Mouse (Mus musculus) liver, embryonic 11.5 days (tissue): ENCODE measurements around the gene Cacnb1. TPM values are rescaled to one million over a fixed set of nuclear protein-coding genes. Genes with fewer than 3 reads are reported as not detected.

Experiments
- ATAC-seq: fragments of 200-750 bp; cut with Nextera tagmentation; replicated peaks from 2 replicates; pipeline ENCODE4 v1.8.0; 2017; ENCODE audit warnings: moderate number of reproducible peaks, mild to moderate bottlenecking, moderate TSS enrichment, moderate library complexity; ENCODE audit not compliant: low FRiP score
- DNase-seq: peaks from one replicate; pipeline ENCODE4 v3.0.0-alpha.2; 2017; ENCODE audit warnings: low spot score
- H3K27ac ChIP-seq: fragments of 300-500 bp; sonication (generic); 2 replicates; pipeline ENCODE4 v1.5.1; 2014; ENCODE audit warnings: mild to moderate bottlenecking, low read depth, low read length, control low read depth
- H3K27me3 ChIP-seq: fragments of 300-500 bp; sonication (generic); replicated peaks from 2 replicates; pipeline ENCODE4 v1.6.1; 2014; ENCODE audit warnings: low read length, mixed read lengths; ENCODE audit not compliant: control insufficient read depth, insufficient read depth
- H3K36me3 ChIP-seq: fragments of 300-500 bp; sonication (generic); 2 replicates; pipeline ENCODE4 v1.6.1; 2014; ENCODE audit warnings: mild to moderate bottlenecking, low read length, moderate library complexity, mixed read lengths; ENCODE audit not compliant: control insufficient read depth, insufficient read depth
- H3K4me1 ChIP-seq: fragments of 300-500 bp; sonication (generic); replicated peaks from 2 replicates; pipeline ENCODE4 v1.6.1; 2014; ENCODE audit warnings: low read length, mixed read lengths; ENCODE audit not compliant: control insufficient read depth, insufficient read depth
- H3K4me2 ChIP-seq: fragments of 300-500 bp; sonication (generic); 2 replicates; pipeline ENCODE4 v1.6.1; 2014; ENCODE audit warnings: mild to moderate bottlenecking, control low read depth, moderate library complexity
- H3K4me3 ChIP-seq: fragments of 300-500 bp; sonication (generic); 2 replicates; pipeline ENCODE4 v1.5.1; 2014; ENCODE audit warnings: low read depth, low read length, control low read depth
- H3K9ac ChIP-seq: fragments of 300-500 bp; sonication (generic); 2 replicates; pipeline ENCODE4 v1.6.1; 2014; ENCODE audit warnings: low read depth, low read length, control low read depth
- H3K9me3 ChIP-seq: fragments of 300-500 bp; sonication (generic); 2 replicates; pipeline ENCODE4 v1.6.1; 2016; ENCODE audit warnings: low read length, inconsistent platforms, mixed read lengths; ENCODE audit not compliant: control insufficient read depth
- WGBS: fragments of 180-500 bp; shearing (Covaris S2); extraction: QIAGEN DNeasy Blood & Tissue Kit; methylation state at CpG from one replicate; pipeline ENCODE4 v1.1.7; 2014; 5-methylcytosine and 5-hydroxymethylcytosine counted together
- polyA plus RNA-seq: library from polyadenylated mRNA; unstranded; fragments of >200 nt; fragmentation: Nextera tagmentation; extraction: Ambion mirVana; gene quantifications from 2 replicates; pipeline ENCODE4 v1.2.1, GENCODE M21; 2014

The Cacnb1 gene
- polyA plus RNA-seq, 1 experiment from 2014 or later, result 2.2 TPM

GRCm38 (mm10) chr11:98031443-98031770 is 8.6 kb upstream of the Cacnb1 start:
- Histone ChIP-seq H3K36me3 (peaks cover 23% of the 10 kb centered on the region), H3K9me3 (no peaks in the 10 kb centered on the region), H3K4me2 (no peak overlapping the region), H3K27ac (no peak overlapping the region), H3K9ac (no peak overlapping the region), H3K4me3 (no peak overlapping the region), H3K4me1 (peaks cover 8% of the 10 kb centered on the region), H3K27me3 (peaks cover 17% of the 10 kb centered on the region)
- ATAC-seq (no peak; the same call in 1 of the 2 replicates), DNase-seq (peak; percentile 72)
- 16% methylated on average over 5 of the region's 5 CpGs for WGBS

- Histone ChIP-seq H3K4me2 (no peak overlapping the region), H3K4me3 (no peak overlapping the region), H3K9ac (no peak overlapping the region), H3K27ac (no peak overlapping the region), H3K4me1 (peaks cover 6% of the 10 kb centered on the region), H3K9me3 (no peaks in the 10 kb centered on the region), H3K36me3 (peaks cover 23% of the 10 kb centered on the region), H3K27me3 (peaks cover 11% of the 10 kb centered on the region)
- ATAC-seq, result peak; percentile 18; the same call in 1 of the 2 replicates
- no peak for DNase-seq
- 56% methylated on average over 5 of the region's 5 CpGs for WGBS
Observed at GRCm38 (mm10) chr11:98030701-98031442, 8.0 kb upstream of the Cacnb1 start.

- DNase-seq, result no peak
- Histone ChIP-seq H3K4me3 (peak overlapping the region; percentile 99), H3K9ac (peak overlapping the region; percentile 100), H3K4me2 (peak overlapping the region; percentile 84), H3K27me3 (no peaks in the 10 kb centered on the region), H3K4me1 (peaks cover 16% of the 10 kb centered on the region), H3K36me3 (peaks cover 23% of the 10 kb centered on the region), H3K27ac (peak overlapping the region; percentile 93), H3K9me3 (no peaks in the 10 kb centered on the region)
- no peak for ATAC-seq
- WGBS, result 13% methylated on average over 7 of the region's 7 CpGs
Observed at GRCm38 (mm10) chr11:98027785-98028184, 5.0 kb upstream of the Cacnb1 start.

- H3K36me3 ChIP-seq, result peaks cover 23% of the 10 kb centered on the region
- H3K4me3 ChIP-seq, result peak overlapping the region; percentile 99
- no peaks in the 10 kb centered on the region for H3K9me3 ChIP-seq
- peak; percentile 9; the same call in 1 of the 2 replicates for ATAC-seq
- peaks cover 16% of the 10 kb centered on the region for H3K4me1 ChIP-seq
- under 1% methylated on average over 18 of the region's 18 CpGs for WGBS
- H3K27me3 ChIP-seq, result no peaks in the 10 kb centered on the region
- H3K9ac ChIP-seq, result peak overlapping the region; percentile 100
- H3K27ac ChIP-seq, result peak overlapping the region; percentile 93
- peak overlapping the region; percentile 84 for H3K4me2 ChIP-seq
- DNase-seq, result no peak
Observed at GRCm38 (mm10) chr11:98027297-98027688, 4.5 kb upstream of the Cacnb1 start.

- H3K9me3 ChIP-seq, result no peaks in the 10 kb centered on the region
- peak within 1 kb of the TSS; percentile 100 for H3K9ac ChIP-seq
- H3K4me2 ChIP-seq, result peak within 1 kb of the TSS; percentile 84
- no peaks in the 10 kb centered on the region for H3K27me3 ChIP-seq
- H3K4me3 ChIP-seq, result peak within 1 kb of the TSS; percentile 99
- WGBS, result under 1% methylated on average over 62 of the region's 69 CpGs
- DNase-seq, result peak; percentile 89
- ATAC-seq, result peak; percentile 75
- peak within 1 kb of the TSS; percentile 93 for H3K27ac ChIP-seq
- H3K4me1 ChIP-seq, result peaks cover 21% of the 10 kb centered on the region
- peaks cover 23% of the 10 kb centered on the region for H3K36me3 ChIP-seq
Observed at GRCm38 (mm10) chr11:98026570-98027296, 3.9 kb upstream of the Cacnb1 start, which contains the start of gene Rpl19. TSS of gene Rpl19 (plus strand) at chr11:98026710.

GRCm38 (mm10) chr11:98026248-98026569 is 3.4 kb upstream of the Cacnb1 start:
- no peak for DNase-seq
- Histone ChIP-seq H3K4me2 (peak overlapping the region; percentile 84), H3K27me3 (peaks cover 5% of the 10 kb centered on the region), H3K36me3 (peaks cover 23% of the 10 kb centered on the region), H3K9me3 (no peaks in the 10 kb centered on the region), H3K9ac (peak overlapping the region; percentile 100), H3K4me1 (peaks cover 26% of the 10 kb centered on the region), H3K27ac (peak overlapping the region; percentile 93; the same call in 1 of the 2 replicates), H3K4me3 (peak overlapping the region; percentile 99)
- 6% methylated on average over 15 of the region's 15 CpGs for WGBS
- no peak; the same call in 1 of the 2 replicates for ATAC-seq

- peaks cover 30% of the 10 kb centered on the region for H3K4me1 ChIP-seq
- H3K9ac ChIP-seq, result no peak overlapping the region
- no peak for ATAC-seq
- H3K36me3 ChIP-seq, result peaks cover 14% of the 10 kb centered on the region
- H3K27ac ChIP-seq, result no peak overlapping the region
- 77% methylated on average over 3 of the region's 3 CpGs for WGBS
- H3K27me3 ChIP-seq, result peaks cover 16% of the 10 kb centered on the region
- H3K9me3 ChIP-seq, result no peaks in the 10 kb centered on the region
- no peak for DNase-seq
- H3K4me2 ChIP-seq, result no peak overlapping the region
- H3K4me3 ChIP-seq, result no peak overlapping the region
Observed at GRCm38 (mm10) chr11:98024516-98024915, 1.7 kb upstream of the Cacnb1 start.

- no peaks in the 10 kb centered on the region for H3K36me3 ChIP-seq
- H3K4me1 ChIP-seq, result peaks cover 31% of the 10 kb centered on the region
- H3K27ac ChIP-seq, result peak overlapping the region; percentile 53; the same call in 1 of the 2 replicates
- WGBS, result 0% methylated on average over 23 of the region's 23 CpGs
- ATAC-seq (no peak; the same call in 1 of the 2 replicates), DNase-seq (no peak)
- H3K4me3 ChIP-seq, result peak overlapping the region; percentile 65
- H3K9me3 ChIP-seq, result no peaks in the 10 kb centered on the region
- H3K4me2 ChIP-seq, result peak overlapping the region; percentile 98
- peak overlapping the region; percentile 72 for H3K9ac ChIP-seq
- H3K27me3 ChIP-seq, result peaks cover 19% of the 10 kb centered on the region
Observed at GRCm38 (mm10) chr11:98022253-98022554, 630 bp downstream of the Cacnb1 start.
